Mouse (Mus musculus) heart, adult 2 months (tissue): ENCODE measurements around the gene Epb41l2. TPM values are rescaled to one million over a fixed set of nuclear protein-coding genes. Genes with fewer than 3 reads are reported as not detected.

ENCODE experiments used
- DNase-seq, 2 experiments: peaks; one replicate each; pipeline ENCODE4 v3.0.0; 2021
- H3K27ac ChIP-seq: fragments of 200-600 bp; 2 replicates; pipeline ENCODE4 v1.8.1; 2022
- H3K27me3 ChIP-seq: fragments of 200-500 bp; 2 replicates; pipeline ENCODE4 v1.6.1; 2012; ENCODE audit warnings: mild to moderate bottlenecking, low read length, inconsistent platforms, mixed read lengths; ENCODE audit not compliant: control insufficient read depth, insufficient read depth
- H3K36me3 ChIP-seq: fragments of 200-500 bp; 2 replicates; pipeline ENCODE4 v1.6.1; 2012; ENCODE audit warnings: low read length, inconsistent platforms; ENCODE audit not compliant: control insufficient read depth, insufficient read depth
- H3K4me1 ChIP-seq: fragments of 200-500 bp; 2 replicates; pipeline ENCODE4 v1.6.1; 2011; ENCODE audit warnings: low read length; ENCODE audit not compliant: control insufficient read depth, insufficient read depth
- H3K4me3 ChIP-seq: fragments of 200-600 bp; 2 replicates; pipeline ENCODE4 v1.8.1; 2022
- H3K79me2 ChIP-seq: fragments of 200-500 bp; replicated peaks from 2 replicates; pipeline ENCODE4 v1.6.1; 2012; ENCODE audit warnings: mild to moderate bottlenecking, inconsistent platforms, low read length, moderate library complexity, mixed read lengths; ENCODE audit not compliant: control insufficient read depth, insufficient read depth
- H3K9ac ChIP-seq: fragments of 200-500 bp; 2 replicates; pipeline ENCODE4 v1.6.1; 2012; ENCODE audit warnings: low read depth, mild to moderate bottlenecking, control low read depth, inconsistent platforms, low read length, mixed read lengths
- CTCF ChIP-seq: fragments of 200-600 bp; IDR thresholded peaks from 2 replicates; pipeline ENCODE4 v1.8.1; 2022; ENCODE audit warnings: antibody characterized with exemption, mild to moderate bottlenecking, moderate library complexity
- EP300 ChIP-seq: fragments of 200-500 bp; IDR thresholded peaks from 2 replicates; pipeline ENCODE4 v1.6.1; 2011; ENCODE audit warnings: low read depth, low read length, control low read depth; ENCODE audit not compliant: insufficient read depth
- POLR2A ChIP-seq: fragments of 200-500 bp; IDR thresholded peaks from 2 replicates; pipeline ENCODE4 v1.6.1; 2011; ENCODE audit warnings: mild to moderate bottlenecking, low read depth, low read length, control low read depth; ENCODE audit not compliant: insufficient read depth
- WGBS: fragments of 180-500 bp; shearing (Covaris S2); methylation state at CpG from one replicate; pipeline ENCODE4 v1.1.7; 2018; 5-methylcytosine and 5-hydroxymethylcytosine counted together
- intact Hi-C: fragments of 180-260 bp; cut with DNase I; formaldehyde crosslinking; loops from one replicate; pipeline ENCODE4 v1.15.1; 2025
- polyA plus RNA-seq: library from polyadenylated mRNA; depleted of rRNA; stranded (reverse); fragments of >200 nt; gene quantifications from 2 replicates; pipeline ENCODE4 v1.2.3, GENCODE M21; 2012
- total RNA-seq, 2 experiments: library from RNA; stranded (reverse); gene quantifications; 2 replicates each; pipeline ENCODE4 v1.2.3; 2021

Epb41l2 gene
- total and polyA plus RNA-seq, 3 experiments, result 24.0 to 49.1 (median 40.5) TPM

DNA sequence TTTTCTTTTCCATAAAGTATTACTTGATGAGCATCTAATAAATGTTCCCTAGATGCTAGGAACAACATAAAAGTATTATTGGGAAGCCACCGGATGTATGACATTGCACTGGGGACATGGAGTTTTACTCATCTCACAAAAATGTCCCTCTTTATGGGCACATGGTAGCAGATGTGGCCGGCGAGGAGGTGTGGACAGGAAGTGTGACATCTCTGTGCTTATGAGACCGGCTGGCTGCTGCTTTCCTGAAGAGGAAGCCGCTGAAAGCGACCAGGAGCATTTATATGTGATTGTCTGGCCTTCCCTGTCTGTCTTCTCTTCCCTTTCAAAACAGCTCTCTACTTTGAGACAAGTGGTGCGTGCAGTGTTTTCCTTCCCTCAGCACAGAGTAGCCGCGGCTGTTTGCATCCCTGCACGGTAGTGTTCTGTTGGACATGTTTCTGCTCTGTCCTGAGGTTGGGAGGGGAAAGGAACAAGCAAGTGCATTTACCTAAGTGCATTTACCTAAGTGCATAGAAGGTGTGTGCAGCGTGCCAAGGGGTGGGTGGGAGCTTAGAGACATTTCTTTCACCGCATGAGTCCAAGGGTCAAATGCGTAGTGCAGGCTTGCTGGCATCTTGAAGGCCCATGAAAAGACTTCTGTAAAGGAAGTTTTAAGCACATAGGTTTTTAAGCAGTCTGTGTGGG is 74.9 kb downstream of the Epb41l2 start:
- DNase-seq, result peak in 1 of 2 experiments; percentile 63
- H3K4me3 ChIP-seq, result peak overlapping the region; percentile 13
- peak overlapping the region; percentile 6; the same call in 1 of the 2 replicates for H3K9ac ChIP-seq
- WGBS, result 33% methylated on average over 13 of the region's 13 CpGs
- H3K4me1 ChIP-seq, result peaks cover 19% of the 10 kb centered on the region
- H3K27me3 ChIP-seq, result no peaks in the 10 kb centered on the region
- no peaks in the 10 kb centered on the region for H3K79me2 ChIP-seq
- intact Hi-C loops, result loop anchor here (10.0 kb wide), 1 partner anchor 70 kb away; no protein-coding TSS in a partner anchor
- TF ChIP-seq CTCF, result no peak
- 0 out of 2 replicates have a peak, but pooled peaks have one; percentile 65 for TF ChIP-seq EP300
- TF ChIP-seq POLR2A, result 0 out of 2 replicates have a peak, but pooled peaks have one; percentile 28
- peaks cover 13% of the 10 kb centered on the region for H3K36me3 ChIP-seq
- H3K27ac ChIP-seq, result peak overlapping the region; percentile 55

DNA sequence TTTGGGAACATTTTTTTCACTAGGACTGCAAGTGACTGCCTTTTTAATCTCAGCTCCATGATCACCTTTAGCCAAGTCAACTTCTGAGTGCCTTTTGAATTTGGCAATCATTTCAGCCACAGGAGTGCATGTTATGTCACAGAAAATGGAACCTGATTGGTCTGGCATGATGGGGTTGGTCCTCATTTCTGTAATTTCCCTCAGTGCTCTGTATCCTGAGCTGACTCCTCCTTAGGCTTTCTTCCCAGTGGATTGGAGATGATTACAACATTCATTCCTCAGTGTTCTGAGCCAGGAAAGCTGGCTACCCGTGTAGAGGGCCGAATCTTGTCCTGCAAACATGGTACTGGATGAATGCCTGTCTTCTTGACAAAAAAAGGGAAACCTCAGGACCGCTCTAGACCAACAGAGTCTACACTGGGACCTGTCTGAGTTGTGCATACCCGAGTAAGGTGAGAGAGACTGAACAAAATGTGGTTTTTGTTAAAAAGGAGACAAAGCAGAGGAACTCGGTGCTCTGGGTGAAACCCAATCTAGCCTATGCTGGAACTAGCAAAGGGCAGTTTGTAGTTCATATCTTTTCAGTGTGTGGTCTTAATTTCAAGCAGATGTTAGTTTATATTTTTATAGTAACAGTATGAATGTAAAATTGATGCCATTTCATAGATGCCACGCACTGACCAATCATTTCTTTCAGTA is 77.3 kb downstream of the Epb41l2 start:
- peaks cover 13% of the 10 kb centered on the region for H3K36me3 ChIP-seq
- peak overlapping the region; percentile 47 for H3K27ac ChIP-seq
- H3K27me3 ChIP-seq, result no peaks in the 10 kb centered on the region
- no peak overlapping the region for H3K4me3 ChIP-seq
- peaks cover 23% of the 10 kb centered on the region for H3K4me1 ChIP-seq
- TF ChIP-seq POLR2A (no peak), EP300 (no peak), CTCF (no peak)
- DNase-seq, result no peak
- H3K9ac ChIP-seq, result no peak overlapping the region
- no peaks in the 10 kb centered on the region for H3K79me2 ChIP-seq
- intact Hi-C loops, result loop anchor here (10.0 kb wide), 1 partner anchor 72 kb away; no protein-coding TSS in a partner anchor
- WGBS, result 70% methylated on average over 6 of the region's 6 CpGs

DNA sequence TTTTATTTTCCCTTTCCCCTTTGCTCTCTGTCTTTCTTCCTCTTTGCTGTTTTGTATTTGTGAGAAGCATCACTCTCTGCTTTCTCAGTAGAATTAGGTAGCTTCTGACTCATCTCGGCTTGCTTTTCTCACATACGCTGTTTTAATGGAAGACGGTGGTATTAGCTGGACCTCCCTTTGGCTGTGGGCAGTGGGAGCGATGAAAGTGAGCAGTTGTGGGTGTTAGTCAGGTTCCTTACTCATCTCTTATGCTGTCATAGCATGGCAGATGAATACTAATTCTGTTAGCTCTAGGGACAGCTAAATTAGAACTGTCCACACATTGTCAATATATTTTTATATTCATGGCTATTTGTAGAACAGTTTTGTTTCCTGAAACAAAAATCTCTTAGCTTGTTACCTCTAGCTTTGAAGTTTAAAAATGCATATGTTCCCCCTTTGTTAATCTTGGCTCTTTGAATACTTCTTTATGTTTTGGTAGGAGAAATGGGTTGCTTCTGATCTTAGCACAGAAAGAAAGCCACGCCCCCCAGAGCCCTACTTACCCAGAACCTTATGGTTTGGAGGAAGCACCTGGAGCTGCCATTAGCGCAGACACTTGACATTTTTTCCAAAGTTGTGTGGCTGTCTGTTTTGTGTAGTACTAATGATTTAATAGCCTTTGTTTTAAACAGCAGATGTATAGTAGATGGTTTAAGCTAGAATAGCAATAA is 78.1 kb downstream of the Epb41l2 start:
- intact Hi-C loops, result loop anchor here (10.0 kb wide), 1 partner anchor 73 kb away; no protein-coding TSS in a partner anchor
- Histone ChIP-seq H3K36me3 (peaks cover 13% of the 10 kb centered on the region), H3K4me3 (no peak overlapping the region), H3K27me3 (no peaks in the 10 kb centered on the region), H3K27ac (no peak overlapping the region; the same call in 1 of the 2 replicates), H3K4me1 (peaks cover 19% of the 10 kb centered on the region), H3K9ac (no peak overlapping the region), H3K79me2 (no peaks in the 10 kb centered on the region)
- TF ChIP-seq CTCF (no peak), EP300 (no peak), POLR2A (no peak)
- DNase-seq, result no peak
- WGBS, result 77% methylated on average over 6 of the region's 6 CpGs

DNA sequence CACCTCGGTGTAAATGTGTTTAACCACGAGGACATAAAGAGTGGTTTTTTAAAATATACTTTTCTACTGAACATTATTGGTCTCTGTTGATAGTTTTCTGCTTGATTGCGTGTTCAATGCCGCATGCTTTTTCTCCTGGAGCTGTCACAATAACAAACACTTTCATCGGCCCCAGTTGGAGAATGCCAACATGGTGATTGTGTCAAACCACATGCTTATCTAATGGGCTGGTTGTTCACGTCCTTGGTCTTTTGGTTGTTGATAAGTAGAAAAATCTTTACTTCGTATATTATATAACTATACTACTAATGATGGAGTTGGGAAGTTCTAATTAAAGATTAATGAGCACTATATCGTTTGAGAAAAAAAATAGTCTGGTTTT is 78.7 kb downstream of the Epb41l2 start:
- no peak overlapping the region; the same call in 1 of the 2 replicates for H3K27ac ChIP-seq
- intact Hi-C loops, result loop anchor here (10.0 kb wide), 1 partner anchor 73 kb away; no protein-coding TSS in a partner anchor
- no peak overlapping the region for H3K9ac ChIP-seq
- H3K36me3 ChIP-seq, result peaks cover 13% of the 10 kb centered on the region
- H3K27me3 ChIP-seq, result no peaks in the 10 kb centered on the region
- H3K4me3 ChIP-seq, result no peak overlapping the region
- 80% methylated on average over 8 of the region's 8 CpGs for WGBS
- H3K79me2 ChIP-seq, result no peaks in the 10 kb centered on the region
- no peak for TF ChIP-seq EP300
- no peak for TF ChIP-seq POLR2A
- no peak for TF ChIP-seq CTCF
- H3K4me1 ChIP-seq, result peaks cover 19% of the 10 kb centered on the region
- no peak for DNase-seq

DNA sequence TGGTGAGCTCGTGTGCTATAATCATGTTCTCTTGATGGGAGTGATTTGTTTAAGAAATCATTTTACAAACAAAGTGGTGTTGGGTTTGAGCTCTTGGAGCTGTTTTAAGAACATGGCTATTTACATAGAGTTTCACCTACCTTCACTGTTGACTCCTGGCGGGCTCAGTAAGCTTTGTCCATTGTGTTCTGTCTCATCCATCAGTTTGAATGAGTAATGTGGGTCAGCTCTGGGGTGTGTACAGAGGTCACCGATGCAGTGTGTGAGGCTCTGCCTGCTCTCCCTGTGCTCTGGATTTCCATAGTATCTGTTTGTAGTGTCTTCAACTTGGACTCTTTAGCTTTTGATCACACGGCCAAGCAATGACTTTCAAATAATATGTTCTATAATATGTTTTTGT is 79.6 kb downstream of the Epb41l2 start:
- H3K4me3 ChIP-seq, result no peak overlapping the region
- no peaks in the 10 kb centered on the region for H3K27me3 ChIP-seq
- no peak for DNase-seq
- TF ChIP-seq CTCF (no peak), POLR2A (no peak), EP300 (no peak)
- no peak overlapping the region for H3K27ac ChIP-seq
- H3K4me1 ChIP-seq, result peaks cover 19% of the 10 kb centered on the region
- intact Hi-C loops, result loop anchor here (10.0 kb wide), 1 partner anchor 74 kb away; no protein-coding TSS in a partner anchor
- no peak overlapping the region for H3K9ac ChIP-seq
- H3K79me2 ChIP-seq, result no peaks in the 10 kb centered on the region
- peaks cover 13% of the 10 kb centered on the region for H3K36me3 ChIP-seq
- WGBS, result 69% methylated on average over 4 of the region's 4 CpGs
